Mouse (Mus musculus) liver, embryonic 11.5 days (tissue): ENCODE measurements around the gene Slf2. TPM values are rescaled to one million over a fixed set of nuclear protein-coding genes. Genes with fewer than 3 reads are reported as not detected.
A peak's percentile ranks its signal among the peaks of the same experiment; 100 is the strongest.

Experiments used
- ATAC-seq: fragments of 200-750 bp; cut with Nextera tagmentation; replicated peaks from 2 replicates; pipeline ENCODE4 v1.8.0; 2017; ENCODE audit warnings: moderate number of reproducible peaks, mild to moderate bottlenecking, moderate TSS enrichment, moderate library complexity; ENCODE audit not compliant: low FRiP score
- DNase-seq: peaks from one replicate; pipeline ENCODE4 v3.0.0-alpha.2; 2017; ENCODE audit warnings: low spot score
- H3K27ac ChIP-seq: fragments of 300-500 bp; sonication (generic); 2 replicates; pipeline ENCODE4 v1.5.1; 2014; ENCODE audit warnings: mild to moderate bottlenecking, low read depth, low read length, control low read depth
- H3K27me3 ChIP-seq: fragments of 300-500 bp; sonication (generic); replicated peaks from 2 replicates; pipeline ENCODE4 v1.6.1; 2014; ENCODE audit warnings: low read length, mixed read lengths; ENCODE audit not compliant: control insufficient read depth, insufficient read depth
- H3K36me3 ChIP-seq: fragments of 300-500 bp; sonication (generic); 2 replicates; pipeline ENCODE4 v1.6.1; 2014; ENCODE audit warnings: mild to moderate bottlenecking, low read length, moderate library complexity, mixed read lengths; ENCODE audit not compliant: control insufficient read depth, insufficient read depth
- H3K4me1 ChIP-seq: fragments of 300-500 bp; sonication (generic); replicated peaks from 2 replicates; pipeline ENCODE4 v1.6.1; 2014; ENCODE audit warnings: low read length, mixed read lengths; ENCODE audit not compliant: control insufficient read depth, insufficient read depth
- H3K4me2 ChIP-seq: fragments of 300-500 bp; sonication (generic); 2 replicates; pipeline ENCODE4 v1.6.1; 2014; ENCODE audit warnings: mild to moderate bottlenecking, control low read depth, moderate library complexity
- H3K4me3 ChIP-seq: fragments of 300-500 bp; sonication (generic); 2 replicates; pipeline ENCODE4 v1.5.1; 2014; ENCODE audit warnings: low read depth, low read length, control low read depth
- H3K9ac ChIP-seq: fragments of 300-500 bp; sonication (generic); 2 replicates; pipeline ENCODE4 v1.6.1; 2014; ENCODE audit warnings: low read depth, low read length, control low read depth
- H3K9me3 ChIP-seq: fragments of 300-500 bp; sonication (generic); 2 replicates; pipeline ENCODE4 v1.6.1; 2016; ENCODE audit warnings: low read length, inconsistent platforms, mixed read lengths; ENCODE audit not compliant: control insufficient read depth
- WGBS: fragments of 180-500 bp; shearing (Covaris S2); extraction: QIAGEN DNeasy Blood & Tissue Kit; methylation state at CpG from one replicate; pipeline ENCODE4 v1.1.7; 2014; 5-methylcytosine and 5-hydroxymethylcytosine counted together
- polyA plus RNA-seq: library from polyadenylated mRNA; unstranded; fragments of >200 nt; fragmentation: Nextera tagmentation; extraction: Ambion mirVana; gene quantifications from 2 replicates; pipeline ENCODE4 v1.2.1, GENCODE M21; 2014

Gene Slf2
- polyA plus RNA-seq, result 49.8 and 50.1 TPM in 2 replicates

- Histone ChIP-seq H3K4me1 (peaks cover 25% of the 10 kb centered on the region), H3K27ac (peak within 1 kb of the TSS; percentile 66; the same call in 1 of the 2 replicates), H3K4me2 (peak within 1 kb of the TSS; percentile 85), H3K36me3 (peaks cover 12% of the 10 kb centered on the region), H3K27me3 (no peaks in the 10 kb centered on the region), H3K9me3 (no peaks in the 10 kb centered on the region), H3K9ac (peak within 1 kb of the TSS; percentile 75), H3K4me3 (peak within 1 kb of the TSS; percentile 80)
- peak; percentile 97 for DNase-seq
- under 1% methylated on average over 55 of the region's 55 CpGs for WGBS
- ATAC-seq, result peak; percentile 97
Observed at GRCm38 (mm10) chr19:44930744-44931453, at the start of gene Slf2. Gene Slf2, plus strand, starts transcription at chr19:44931151.

GRCm38 (mm10) chr19:44882552-44883024, 48.4 kb upstream of the Slf2 start:
- no peak for DNase-seq
- ATAC-seq, result no peak
- Histone ChIP-seq H3K9me3 (no peaks in the 10 kb centered on the region), H3K27me3 (peaks cover 61% of the 10 kb centered on the region), H3K36me3 (no peaks in the 10 kb centered on the region), H3K4me3 (peak overlapping the region; percentile 30), H3K4me2 (peak overlapping the region; percentile 57), H3K27ac (no peak overlapping the region), H3K4me1 (0 out of 2 replicates have a peak, but pooled peaks cover 3% of the 10 kb centered on the region), H3K9ac (peak overlapping the region; percentile 13; the same call in 1 of the 2 replicates)
- 2% methylated on average over 31 of the region's 31 CpGs for WGBS

- Histone ChIP-seq H3K27ac (no peak overlapping the region), H3K4me2 (no peak overlapping the region), H3K36me3 (no peaks in the 10 kb centered on the region), H3K4me1 (peaks cover 3% of the 10 kb centered on the region; the same call in 1 of the 2 replicates), H3K9me3 (no peaks in the 10 kb centered on the region), H3K9ac (no peak overlapping the region), H3K27me3 (peaks cover 66% of the 10 kb centered on the region), H3K4me3 (no peak overlapping the region)
- DNase-seq, result no peak
- no peak for ATAC-seq
- 47% methylated on average over 3 of the region's 3 CpGs for WGBS
Observed at GRCm38 (mm10) chr19:44884331-44884730, 46.6 kb upstream of the Slf2 start.

GRCm38 (mm10) chr19:44886475-44886874, 44.5 kb upstream of the Slf2 start:
- no peak overlapping the region for H3K9ac ChIP-seq
- 22% methylated on average over 3 of the region's 3 CpGs for WGBS
- no peak for ATAC-seq
- no peak overlapping the region for H3K27ac ChIP-seq
- DNase-seq, result no peak
- peaks cover 58% of the 10 kb centered on the region for H3K27me3 ChIP-seq
- H3K9me3 ChIP-seq, result no peaks in the 10 kb centered on the region
- H3K4me3 ChIP-seq, result no peak overlapping the region
- no peak overlapping the region for H3K4me2 ChIP-seq
- peaks cover 3% of the 10 kb centered on the region; the same call in 1 of the 2 replicates for H3K4me1 ChIP-seq
- H3K36me3 ChIP-seq, result no peaks in the 10 kb centered on the region

GRCm38 (mm10) chr19:44887679-44888235, 43.2 kb upstream of the Slf2 start:
- Histone ChIP-seq H3K4me1 (peaks cover under 1% of the 10 kb centered on the region; the same call in 1 of the 2 replicates), H3K4me3 (no peak overlapping the region), H3K27ac (no peak overlapping the region), H3K4me2 (no peak overlapping the region), H3K9me3 (no peaks in the 10 kb centered on the region), H3K36me3 (no peaks in the 10 kb centered on the region), H3K27me3 (peaks cover 50% of the 10 kb centered on the region), H3K9ac (no peak overlapping the region)
- DNase-seq (no peak), ATAC-seq (no peak)
- WGBS, result 23% methylated on average over 7 of the region's 7 CpGs

- H3K4me2 ChIP-seq, result no peak overlapping the region
- no peak overlapping the region for H3K4me3 ChIP-seq
- no peak for DNase-seq
- H3K4me1 ChIP-seq, result peaks cover 2% of the 10 kb centered on the region; the same call in 1 of the 2 replicates
- WGBS, result 37% methylated on average over 6 of the region's 6 CpGs
- H3K27me3 ChIP-seq, result peaks cover 43% of the 10 kb centered on the region
- no peak for ATAC-seq
- H3K9me3 ChIP-seq, result no peaks in the 10 kb centered on the region
- H3K9ac ChIP-seq, result no peak overlapping the region
- no peak overlapping the region for H3K27ac ChIP-seq
- H3K36me3 ChIP-seq, result no peaks in the 10 kb centered on the region
Observed at GRCm38 (mm10) chr19:44889548-44889947, 41.4 kb upstream of the Slf2 start.

- Histone ChIP-seq H3K27ac (no peak overlapping the region), H3K4me2 (no peak overlapping the region), H3K9me3 (no peaks in the 10 kb centered on the region), H3K9ac (no peak overlapping the region), H3K36me3 (no peaks in the 10 kb centered on the region), H3K4me3 (no peak overlapping the region), H3K27me3 (peaks cover 39% of the 10 kb centered on the region), H3K4me1 (peaks cover 2% of the 10 kb centered on the region; the same call in 1 of the 2 replicates)
- WGBS, result 65% methylated on average over 15 of the region's 15 CpGs
- DNase-seq (no peak), ATAC-seq (no peak)
Observed at GRCm38 (mm10) chr19:44891446-44891845, 39.5 kb upstream of the Slf2 start.

GRCm38 (mm10) chr19:44893231-44893871, 37.6 kb upstream of the Slf2 start:
- WGBS, result 52% methylated on average over 19 of the region's 19 CpGs
- Histone ChIP-seq H3K9ac (no peak overlapping the region), H3K36me3 (no peaks in the 10 kb centered on the region), H3K4me3 (no peak overlapping the region), H3K4me2 (no peak overlapping the region), H3K27ac (no peak overlapping the region), H3K9me3 (no peaks in the 10 kb centered on the region), H3K4me1 (peaks cover 2% of the 10 kb centered on the region; the same call in 1 of the 2 replicates), H3K27me3 (peaks cover 35% of the 10 kb centered on the region)
- DNase-seq, result no peak
- ATAC-seq, result no peak
